Mouse (Mus musculus) right cerebral cortex, adult 18-20 months (tissue): Measurements from ENCODE around the gene Gtf2ird1.

ENCODE experiments used
- DNase-seq: peaks from one replicate; pipeline ENCODE4 v3.0.0; 2022; ENCODE audit warnings: mixed read lengths

The Gtf2ird1 gene

GRCm38 (mm10) chr5:134442066-134442465 lies 14.4 kb downstream of the Gtf2ird1 start:
- DNase-seq, result no peak

- DNase-seq, result no peak
Observed at GRCm38 (mm10) chr5:134441105-134441504, 15.4 kb downstream of the Gtf2ird1 start.

GRCm38 (mm10) chr5:134440098-134440497 lies 16.4 kb downstream of the Gtf2ird1 start:
- DNase-seq, result no peak

- DNase-seq, result no peak
Observed at GRCm38 (mm10) chr5:134439481-134439880, 17.0 kb downstream of the Gtf2ird1 start.

- DNase-seq, result no peak
Observed at GRCm38 (mm10) chr5:134438676-134439425, 17.7 kb downstream of the Gtf2ird1 start.

GRCm38 (mm10) chr5:134437459-134437827 lies 19.1 kb downstream of the Gtf2ird1 start:
- peak; percentile 45 for DNase-seq

- DNase-seq, result no peak
Observed at GRCm38 (mm10) chr5:134436782-134437458, 19.6 kb downstream of the Gtf2ird1 start.

- peak; percentile 33 for DNase-seq
Observed at GRCm38 (mm10) chr5:134435836-134436331, 20.6 kb downstream of the Gtf2ird1 start.

- DNase-seq, result no peak
Observed at GRCm38 (mm10) chr5:134433137-134433536, 23.4 kb downstream of the Gtf2ird1 start.

- DNase-seq, result no peak
Observed at GRCm38 (mm10) chr5:134430087-134430486, 26.4 kb downstream of the Gtf2ird1 start.

GRCm38 (mm10) chr5:134427664-134428063 lies 28.9 kb downstream of the Gtf2ird1 start:
- DNase-seq, result peak; percentile 88

- DNase-seq, result no peak
Observed at GRCm38 (mm10) chr5:134425601-134426000, 30.9 kb downstream of the Gtf2ird1 start.

GRCm38 (mm10) chr5:134423930-134424329 lies 32.6 kb downstream of the Gtf2ird1 start:
- peak; percentile 13 for DNase-seq

- DNase-seq, result no peak
Observed at GRCm38 (mm10) chr5:134423372-134423771, 33.1 kb downstream of the Gtf2ird1 start.

- DNase-seq, result no peak
Observed at GRCm38 (mm10) chr5:134422265-134422925, 34.1 kb downstream of the Gtf2ird1 start.

GRCm38 (mm10) chr5:134421061-134421460 lies 35.5 kb downstream of the Gtf2ird1 start:
- DNase-seq, result no peak

GRCm38 (mm10) chr5:134419700-134420099 lies 36.8 kb downstream of the Gtf2ird1 start:
- no peak for DNase-seq

- DNase-seq, result no peak
Observed at GRCm38 (mm10) chr5:134418315-134419074, 38.0 kb downstream of the Gtf2ird1 start.

- DNase-seq, result no peak
Observed at GRCm38 (mm10) chr5:134412341-134412740, 44.2 kb downstream of the Gtf2ird1 start.

GRCm38 (mm10) chr5:134410307-134410836 lies 46.1 kb downstream of the Gtf2ird1 start:
- no peak for DNase-seq

- DNase-seq, result no peak
Observed at GRCm38 (mm10) chr5:134409606-134410306, 46.8 kb downstream of the Gtf2ird1 start.

GRCm38 (mm10) chr5:134408119-134408518 lies 48.4 kb downstream of the Gtf2ird1 start:
- no peak for DNase-seq
